Mouse (Mus musculus) bone marrow, adult 2 months (tissue): ENCODE data around the gene B430218F22Rik.

Source experiments
- CTCF ChIP-seq: fragments of 200-500 bp; IDR thresholded peaks from 2 replicates; pipeline ENCODE4 v1.5.1; 2011; ENCODE audit warnings: low read length, control low read depth; ENCODE audit not compliant: control insufficient read depth, insufficient read depth
- POLR2A ChIP-seq: fragments of 200-500 bp; IDR thresholded peaks from 2 replicates; pipeline ENCODE4 v1.6.1; 2011; ENCODE audit warnings: low read depth, mild to moderate bottlenecking, control low read depth, low read length, borderline replicate concordance; ENCODE audit not compliant: control insufficient read depth

GRCm38 (mm10) chr13:118420847-118421246 is 34.4 kb downstream of the B430218F22Rik start:
- TF ChIP-seq CTCF (no peak), POLR2A (no peak)
